In the genomic region with DNA sequence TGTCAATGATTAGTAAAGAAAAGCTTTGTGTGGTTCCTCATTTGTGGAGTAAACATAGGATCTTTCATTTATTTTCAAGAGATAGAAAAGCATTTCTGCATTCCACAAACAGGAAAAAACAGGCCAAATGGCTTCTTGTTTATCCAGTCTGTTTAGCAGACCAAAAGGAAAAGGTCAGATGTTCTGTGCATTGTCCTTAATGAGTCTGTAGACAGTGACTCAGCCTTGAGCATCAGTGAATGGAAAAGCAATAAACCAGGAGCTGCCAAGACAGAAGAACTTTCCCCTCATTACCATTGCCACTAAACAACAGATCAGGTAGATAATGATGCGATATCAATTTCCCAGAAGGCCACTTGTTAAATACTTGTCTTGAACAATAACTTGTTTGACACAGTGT, we compare ENCODE assay signal across 12 mouse cellular contexts.
"Had no signal": no experiment of that assay in that cellular context is flagged by ENCODE, and none has a peak within 500 bp of the region (broad histone marks: within the 10 kb centered on the region; RNA-seq: fewer than 3 reads in every experiment).

No protein-coding gene starts in this region.

- DNase-seq: left cerebral cortex, postnatal 4 days; liver; liver, embryonic 13.5 days; liver, postnatal 0 days; lung, adult 18-20 months; lung, adult 2 months; lung, embryonic 14.5 days; lung, postnatal 10 days; lung, postnatal 14 days; lung, postnatal 36 days; lung, postnatal 4 days; midbrain, embryonic 14.5 days had no signal
